Mouse (Mus musculus) adrenal gland, postnatal 14 days (tissue): ENCODE data around the gene Mpig6b. TPM values are rescaled to one million over a fixed set of nuclear protein-coding genes. Genes with fewer than 3 reads are reported as not detected.
"Not testable (repeated sequence)": the region's sequence is repeated elsewhere in the genome, so short reads cannot be mapped to it uniquely, and the experiment has no call there.

Experiments used
- DNase-seq: peaks from one replicate; pipeline ENCODE4 v3.0.0; 2021; ENCODE audit warnings: mixed read lengths
- total RNA-seq: library from RNA; stranded (reverse); gene quantifications from 2 replicates; pipeline ENCODE4 v1.2.3, GENCODE M21; 2021

Gene Mpig6b
- total RNA-seq, 1 experiment from 2014 or later, result 0.26 TPM

DNA sequence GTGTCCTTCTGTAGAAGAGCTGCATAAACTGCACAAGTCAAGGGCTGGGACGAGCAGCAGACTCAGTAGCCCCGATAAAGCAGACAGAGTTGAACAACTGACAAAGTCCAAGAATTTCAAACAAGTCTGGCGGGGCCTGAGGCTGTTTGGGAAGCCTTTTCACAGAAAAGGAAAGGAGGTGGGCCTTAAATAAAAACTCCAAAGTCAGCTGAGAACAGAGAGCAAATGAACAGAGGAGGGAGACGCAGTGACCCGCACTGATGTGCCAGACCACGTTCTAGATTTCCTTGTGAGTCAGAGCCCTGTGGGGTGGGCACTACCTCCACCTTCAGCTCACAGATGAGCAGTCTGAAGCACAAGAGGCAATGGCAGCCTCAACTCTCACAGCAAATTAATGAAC is 31.1 kb downstream of the Mpig6b start:
- DNase-seq, result peak; percentile 3

DNA sequence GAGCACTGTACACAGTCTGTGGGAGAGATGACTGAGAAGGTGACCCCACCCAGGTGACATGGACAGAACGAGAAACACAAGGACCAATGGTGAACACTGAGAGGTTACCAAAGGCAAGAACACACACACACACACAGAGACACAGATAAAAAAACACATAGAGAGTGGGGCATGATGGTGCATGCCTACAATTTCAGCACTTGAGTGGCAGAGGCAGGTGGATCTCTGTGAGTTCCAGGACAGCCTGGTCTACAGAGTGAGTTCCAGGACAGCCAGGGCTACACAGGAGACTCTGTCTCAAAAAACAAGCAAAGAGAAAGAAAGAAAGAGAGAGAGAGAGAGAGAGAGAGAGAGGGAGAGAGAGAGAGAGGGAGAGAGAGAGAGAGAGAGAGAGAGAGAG is 32.3 kb downstream of the Mpig6b start:
- DNase-seq, result not testable (repeated sequence)

DNA sequence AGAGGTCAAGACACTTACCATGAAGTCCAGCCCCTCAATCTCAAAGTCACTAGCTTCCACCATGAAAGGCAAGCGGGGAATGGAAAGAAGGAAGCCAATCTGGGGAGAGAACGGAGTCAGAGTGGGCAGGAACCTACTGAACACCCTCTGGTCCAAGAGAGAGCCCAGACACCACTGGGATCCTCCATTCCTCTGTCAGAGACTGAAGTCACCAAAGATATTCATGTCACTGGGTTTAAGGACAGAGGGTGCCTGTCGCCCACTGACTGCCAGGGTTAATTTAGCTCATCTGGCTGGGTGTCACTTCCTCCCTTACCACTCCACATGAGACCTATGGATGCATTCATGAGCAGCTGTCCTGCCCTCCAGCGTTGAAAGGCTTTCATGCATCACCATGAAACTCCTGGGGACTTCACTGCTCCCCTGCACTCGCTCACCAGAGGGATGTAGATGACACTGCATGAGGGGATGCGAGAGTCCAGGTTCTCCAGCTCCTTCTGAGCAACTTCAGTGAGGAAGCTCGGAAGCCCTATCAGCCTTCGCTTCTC is 33.6 kb downstream of the Mpig6b start:
- DNase-seq, result no peak

DNA sequence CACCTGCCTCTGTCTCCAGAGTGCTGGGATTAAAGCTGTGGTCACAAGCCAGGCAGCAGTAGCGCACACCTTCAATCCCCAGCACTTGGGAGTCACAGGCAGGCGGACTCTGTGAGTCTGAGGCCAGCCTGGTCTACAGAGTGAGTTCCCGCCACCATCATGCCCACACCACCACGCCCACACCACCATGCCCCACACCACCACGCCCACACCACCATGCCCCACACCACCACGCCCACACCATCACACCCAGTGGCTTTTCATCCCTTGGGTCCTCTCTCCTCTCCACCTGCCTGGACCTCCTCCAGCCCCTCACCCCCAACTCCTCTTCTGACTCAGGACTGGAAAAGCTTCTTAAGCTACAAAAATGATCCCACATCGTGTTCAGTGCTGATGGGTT is 34.1 kb downstream of the Mpig6b start:
- DNase-seq, result peak; percentile 3

DNA sequence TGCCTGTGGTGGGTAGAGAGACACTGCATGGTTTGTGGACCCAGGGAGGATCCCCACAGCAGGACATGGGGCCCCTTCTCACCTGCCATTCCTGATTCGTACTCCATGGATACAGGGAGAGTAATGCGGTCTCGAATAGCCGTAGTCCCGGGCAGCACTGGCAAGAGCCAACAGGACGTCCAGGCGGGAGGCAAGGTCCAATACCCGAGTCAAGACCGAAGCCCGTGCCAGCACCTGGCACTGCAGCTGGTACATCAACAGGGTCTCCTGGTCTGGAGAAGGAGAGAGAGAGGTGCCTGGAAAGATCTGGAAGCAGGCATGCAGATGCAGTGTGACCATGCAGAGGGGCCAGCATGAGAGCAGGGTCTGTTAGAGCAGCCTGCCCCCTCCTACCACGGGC is 34.7 kb downstream of the Mpig6b start:
- peak; percentile 2 for DNase-seq

DNA sequence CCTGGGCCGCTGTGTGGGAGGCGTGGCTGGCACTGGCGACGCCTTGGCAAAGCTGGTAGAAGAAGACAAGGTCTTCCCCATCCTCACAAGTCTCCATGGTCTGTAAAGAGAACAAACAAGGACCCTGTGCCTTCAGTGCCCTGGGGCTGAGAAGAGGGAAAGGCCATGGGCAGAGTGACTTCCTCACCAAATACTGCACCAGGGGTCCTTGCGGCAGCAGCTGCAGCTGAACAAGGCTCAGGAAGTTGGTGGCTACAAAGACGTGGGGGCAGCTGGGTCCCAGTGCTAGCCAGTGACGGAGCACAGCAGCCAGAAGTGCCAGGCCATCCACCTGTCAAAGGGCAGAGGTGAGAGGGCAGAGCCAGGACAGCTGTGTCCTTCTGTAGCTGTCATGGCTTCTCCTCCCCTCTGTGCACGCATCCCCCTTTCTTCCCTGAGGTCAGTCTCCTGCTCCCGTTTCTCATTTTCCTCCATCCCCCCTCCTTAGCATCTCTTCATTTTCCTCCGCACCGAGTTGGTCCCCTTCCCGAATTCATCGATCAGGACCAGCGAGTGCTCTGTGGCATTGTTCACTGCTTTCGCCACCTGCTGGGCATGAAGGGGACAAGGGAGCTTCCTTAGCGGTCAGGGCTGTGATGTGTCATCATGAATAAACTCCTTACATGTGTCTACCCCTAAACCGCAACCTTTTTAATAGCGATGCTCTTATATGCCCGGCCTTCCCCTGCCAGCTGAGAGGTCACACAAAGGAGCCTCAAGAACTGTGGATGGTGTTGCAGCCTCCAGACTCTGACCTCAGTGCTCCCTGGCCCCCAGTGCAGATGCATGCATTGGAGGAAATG is 36.1 kb downstream of the Mpig6b start:
- DNase-seq, result no peak

DNA sequence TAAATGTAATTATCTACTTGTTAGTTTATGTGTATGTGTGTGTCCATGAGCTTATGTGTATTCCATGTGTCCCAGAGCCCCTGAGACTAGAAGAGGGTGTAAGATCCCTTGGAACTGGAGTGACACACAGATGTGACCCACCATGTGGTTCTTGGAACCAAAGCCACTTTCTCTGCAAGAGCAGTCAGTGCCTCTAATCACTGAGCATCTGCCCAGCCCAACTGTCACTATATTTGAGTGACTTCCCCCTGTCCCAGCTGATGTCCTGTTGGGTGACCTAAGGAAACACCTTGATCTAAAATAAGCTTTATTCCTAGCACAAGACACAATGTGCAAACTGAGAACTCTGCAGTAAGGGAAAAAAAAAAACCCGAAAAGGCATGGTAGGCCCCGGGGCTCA is 37.7 kb downstream of the Mpig6b start:
- no peak for DNase-seq

DNA sequence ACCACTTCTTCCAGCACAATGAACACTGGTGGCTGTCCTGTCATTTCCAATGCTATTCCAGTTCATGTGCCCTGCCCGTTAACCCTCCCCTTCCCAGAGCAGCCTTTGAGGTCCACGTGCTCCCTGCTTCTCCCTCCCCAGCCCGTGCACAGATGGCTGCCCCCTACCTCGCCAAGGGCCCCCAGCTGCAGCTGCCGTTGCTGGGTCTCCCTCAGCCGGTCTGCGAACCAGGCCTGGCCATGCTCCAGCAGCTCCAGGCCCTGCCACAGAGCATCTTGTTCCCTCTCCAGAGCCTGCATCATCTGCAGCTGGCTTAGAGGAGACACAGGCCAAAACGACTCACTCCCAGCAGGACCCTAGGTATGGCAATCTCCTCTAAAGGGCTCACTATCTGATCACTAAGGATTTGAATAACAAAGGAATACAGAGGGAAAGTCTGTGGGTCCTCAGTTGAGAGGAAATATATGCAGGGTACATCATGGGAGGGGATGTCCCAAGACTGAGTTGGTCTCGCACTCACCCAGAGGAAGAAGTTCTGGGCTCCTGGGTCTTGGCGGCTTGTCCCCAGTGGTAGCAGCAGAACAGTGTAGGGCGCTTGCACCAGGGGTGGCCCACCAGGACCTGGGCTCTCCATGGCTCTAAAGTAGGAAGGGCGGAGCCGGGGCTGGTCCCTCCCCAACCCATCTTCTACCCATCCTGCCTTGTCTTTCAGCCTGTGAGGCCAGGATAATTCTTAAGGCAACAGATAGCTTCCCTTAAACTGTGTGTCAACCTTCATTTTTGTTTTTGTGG is 38.5 kb downstream of the Mpig6b start, which contains the start of gene Sapcd1:
Gene Sapcd1 (minus strand): TSS at position 740 of the 792 bp plus-strand sequence.
- DNase-seq, result no peak

DNA sequence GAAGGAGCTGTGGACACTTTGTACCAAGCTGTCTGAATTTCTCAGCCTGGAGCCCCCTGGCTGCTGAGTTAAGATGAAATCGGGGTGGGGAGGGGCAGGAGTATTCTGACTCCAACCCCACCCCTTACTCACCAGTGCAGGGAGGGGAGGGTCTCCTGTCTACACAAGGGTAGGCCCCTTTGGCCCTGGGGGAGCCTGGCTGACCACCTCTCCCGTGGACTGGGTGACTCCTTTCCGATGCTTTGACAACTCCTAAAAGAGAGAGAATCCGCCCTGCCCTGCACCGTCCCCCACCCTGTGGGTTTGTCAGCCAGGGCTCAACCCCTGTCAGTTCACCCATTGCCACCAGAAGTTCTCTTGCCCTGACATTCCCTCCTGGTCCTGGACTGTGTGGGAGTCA is 39.8 kb downstream of the Mpig6b start:
- no peak for DNase-seq

DNA sequence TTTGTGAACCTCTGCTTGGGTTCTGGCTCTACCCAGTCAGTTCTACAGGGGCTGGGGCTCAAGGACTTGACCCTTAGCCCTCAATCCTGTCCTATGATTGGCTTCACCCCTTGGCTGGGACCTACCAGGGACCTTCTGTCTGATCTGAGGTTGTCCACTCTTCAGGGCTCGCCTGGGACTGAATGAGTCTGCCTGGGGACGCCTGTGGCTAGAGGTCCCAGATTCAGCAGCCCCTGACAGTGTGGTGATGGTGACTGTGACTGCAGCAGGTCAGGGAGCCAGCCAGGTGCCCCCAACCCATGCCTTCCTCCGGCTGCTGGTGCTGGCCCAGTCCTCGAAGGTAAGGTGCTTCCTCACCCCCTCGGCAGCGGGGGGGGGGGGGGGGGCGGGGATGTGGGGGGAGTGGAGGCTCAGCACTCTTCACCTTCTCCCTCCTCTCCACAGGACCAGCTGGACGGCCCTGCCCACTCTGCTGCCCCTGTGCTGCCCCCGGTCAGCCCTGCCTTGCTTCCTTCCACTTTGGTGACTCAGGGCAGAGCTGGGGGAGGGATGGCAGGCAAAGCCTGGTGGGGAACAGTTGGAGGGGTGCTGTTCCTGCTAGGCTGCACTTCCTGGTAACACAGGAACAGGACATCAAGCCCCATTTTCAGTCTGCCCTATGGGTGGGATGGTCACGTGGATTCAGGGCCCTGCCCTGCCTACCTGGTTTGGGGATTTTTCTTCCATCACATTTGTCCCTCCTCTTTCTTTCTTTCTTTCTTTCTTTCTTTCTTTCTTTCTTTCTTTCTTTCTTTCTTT is 41.1 kb downstream of the Mpig6b start:
- DNase-seq, result peak; percentile 51

DNA sequence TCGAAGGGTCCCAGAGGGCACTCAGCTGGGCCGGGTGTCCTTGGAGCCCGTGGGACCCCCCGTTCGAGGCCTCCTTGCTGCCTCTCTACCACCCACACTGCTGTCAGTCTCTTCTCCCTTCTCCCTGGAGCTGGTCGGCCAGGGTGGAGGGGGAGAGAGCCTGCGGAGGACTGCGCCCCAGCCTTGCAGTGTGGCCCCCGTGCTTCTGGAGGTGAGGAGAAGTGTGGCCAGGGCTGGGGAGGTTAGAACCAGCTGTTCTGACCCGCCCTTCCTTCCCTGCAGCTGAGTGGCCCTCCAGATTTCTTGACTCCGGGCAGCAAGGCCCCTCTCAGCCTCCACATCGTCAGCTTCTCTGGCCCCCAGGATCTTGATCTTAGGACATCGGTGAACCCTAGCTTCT is 41.7 kb downstream of the Mpig6b start:
- no peak for DNase-seq

DNA sequence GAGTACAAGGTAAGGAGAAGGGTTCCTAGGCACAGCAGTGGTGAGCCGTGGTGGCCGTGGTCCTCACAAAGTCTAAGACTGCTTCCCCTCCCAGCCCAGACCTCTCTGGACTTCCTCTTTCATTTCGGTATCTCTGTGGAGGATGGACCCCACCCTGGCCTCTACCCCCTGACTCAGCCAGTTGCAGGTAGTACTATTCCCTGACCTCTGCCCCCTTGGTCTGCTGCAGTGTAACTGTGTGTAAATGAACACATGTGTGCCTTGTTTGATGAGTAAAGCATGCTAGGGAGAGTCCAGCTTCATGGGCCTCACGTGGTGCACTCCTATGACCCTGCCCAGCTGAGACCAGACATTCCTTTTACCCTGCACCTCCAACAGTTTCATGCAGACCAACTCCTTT is 42.2 kb downstream of the Mpig6b start:
- DNase-seq, result no peak

DNA sequence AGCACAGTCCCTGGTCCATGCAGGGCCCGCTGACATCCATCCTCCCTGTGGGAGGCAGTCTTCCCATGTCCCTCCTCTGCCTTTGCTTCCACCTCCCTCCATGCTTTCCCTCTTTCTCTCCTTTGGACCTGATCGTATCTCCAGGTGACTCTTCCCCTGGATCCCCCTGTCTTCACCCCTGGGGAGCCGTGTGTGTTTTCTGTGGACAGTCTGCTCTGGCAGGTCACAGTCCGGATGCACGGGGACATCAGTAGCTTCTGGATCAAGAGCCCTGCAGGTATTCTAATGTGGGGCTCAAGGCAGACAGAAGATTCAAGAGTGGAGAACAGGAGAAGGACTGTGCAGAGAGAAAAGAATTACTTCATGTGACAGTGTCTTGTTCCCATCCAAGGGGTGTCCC is 42.8 kb downstream of the Mpig6b start:
- DNase-seq, result no peak

DNA sequence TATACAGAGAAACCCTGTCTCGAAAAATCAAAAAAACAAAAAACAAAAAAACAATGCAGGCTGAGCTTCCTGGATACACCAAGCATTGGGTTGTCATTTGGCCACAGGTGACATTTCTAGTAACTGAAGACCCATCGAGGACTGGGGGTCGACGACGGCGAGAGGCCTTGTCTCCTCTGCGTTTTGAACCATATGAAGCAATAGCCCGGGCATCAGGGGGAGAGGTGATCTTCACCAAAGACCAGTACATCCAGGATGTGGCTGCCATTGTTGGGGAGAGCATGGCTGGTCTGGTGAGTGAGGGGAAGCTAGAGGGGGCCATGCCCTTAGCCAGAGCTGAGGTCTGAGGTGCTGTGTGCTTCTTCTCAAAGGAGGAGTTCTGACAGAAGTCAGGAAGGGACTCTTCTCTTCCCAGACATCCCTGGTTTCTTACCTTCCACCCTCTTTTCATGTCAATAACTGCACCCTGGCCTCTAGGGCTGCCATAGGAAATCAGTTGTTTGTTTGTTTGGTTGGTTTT is 43.4 kb downstream of the Mpig6b start:
- DNase-seq, result no peak

DNA sequence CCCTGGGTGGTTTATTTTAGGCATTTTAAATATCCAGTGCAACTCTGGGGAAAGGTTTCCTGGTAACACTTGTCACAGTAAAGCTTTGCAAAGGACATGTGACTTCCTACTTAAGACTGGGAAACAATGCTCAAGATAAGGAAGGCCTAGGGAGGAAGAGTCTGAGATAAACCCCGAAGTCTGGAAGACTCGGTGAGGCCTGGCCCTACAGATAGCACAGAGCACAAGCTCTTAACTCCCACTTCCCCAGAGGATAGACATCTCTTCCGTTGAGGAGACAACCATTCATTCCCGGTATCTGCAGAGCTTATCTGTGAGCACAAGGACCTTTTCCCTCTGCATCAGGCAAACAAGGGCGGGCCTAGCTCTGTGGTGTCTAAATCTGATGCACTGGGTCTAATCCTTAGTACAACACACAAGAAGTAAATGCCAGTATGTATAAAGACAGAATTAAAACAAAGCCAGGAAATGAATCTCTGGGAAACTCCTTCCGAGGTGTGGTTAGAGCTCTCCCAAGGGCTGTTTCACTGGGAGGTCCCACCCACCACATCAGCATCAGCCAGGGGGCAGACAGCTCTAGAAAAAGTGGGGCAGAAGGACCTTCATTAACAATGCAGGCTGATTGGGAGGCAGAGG is 44.0 kb downstream of the Mpig6b start:
- peak; percentile 3 for DNase-seq

DNA sequence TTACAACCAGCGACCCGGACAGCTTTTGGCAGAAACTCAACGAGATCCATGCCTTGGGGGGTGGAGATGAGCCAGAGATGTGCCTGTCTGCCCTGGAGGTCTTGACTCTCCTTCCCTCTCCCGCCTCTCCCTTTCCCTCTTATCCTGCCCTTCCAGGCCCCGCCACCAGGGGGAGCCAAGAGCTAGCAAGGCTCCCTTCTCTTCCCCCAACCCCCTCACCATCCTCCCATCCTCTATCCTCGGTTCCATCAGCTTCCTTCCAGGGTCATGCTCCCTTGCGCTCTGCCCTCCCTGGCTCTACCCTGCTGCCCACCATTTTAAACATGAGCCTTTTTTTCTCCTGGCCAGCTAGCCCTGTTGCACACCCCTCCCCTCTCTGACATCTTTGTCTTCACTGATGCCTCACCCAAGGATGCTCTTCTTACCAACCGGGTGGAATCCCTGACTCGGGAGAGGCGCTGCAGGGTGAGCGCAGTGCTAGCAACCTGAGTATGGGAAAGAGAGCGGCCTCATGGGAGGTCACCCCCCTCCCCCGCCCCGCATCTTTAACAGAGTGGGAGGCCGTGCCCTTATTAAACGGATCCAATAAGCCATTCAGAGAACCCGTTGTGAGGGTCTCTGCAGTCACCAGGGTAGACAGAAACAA is 44.7 kb downstream of the Mpig6b start:
- peak; percentile 95 for DNase-seq

DNA sequence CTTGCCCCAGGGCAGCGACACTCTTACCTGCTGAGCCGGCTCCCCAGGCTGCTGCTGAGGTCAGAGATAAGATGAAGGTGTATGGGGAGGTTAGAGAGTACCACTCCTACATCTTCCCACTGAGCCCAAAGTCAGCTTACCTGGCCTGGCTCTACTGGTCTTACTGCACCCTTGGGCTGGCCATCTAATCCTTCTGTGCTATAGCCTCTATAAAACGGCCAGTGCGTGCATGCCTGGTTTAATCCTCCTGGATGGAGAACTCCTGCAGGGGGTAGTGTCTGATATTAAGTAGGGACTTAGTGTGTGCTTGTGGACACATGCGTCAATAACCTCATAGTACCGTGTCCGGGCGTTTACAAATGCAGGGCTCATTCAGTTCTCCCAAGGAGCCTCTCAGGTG is 45.4 kb downstream of the Mpig6b start:
- no peak for DNase-seq

DNA sequence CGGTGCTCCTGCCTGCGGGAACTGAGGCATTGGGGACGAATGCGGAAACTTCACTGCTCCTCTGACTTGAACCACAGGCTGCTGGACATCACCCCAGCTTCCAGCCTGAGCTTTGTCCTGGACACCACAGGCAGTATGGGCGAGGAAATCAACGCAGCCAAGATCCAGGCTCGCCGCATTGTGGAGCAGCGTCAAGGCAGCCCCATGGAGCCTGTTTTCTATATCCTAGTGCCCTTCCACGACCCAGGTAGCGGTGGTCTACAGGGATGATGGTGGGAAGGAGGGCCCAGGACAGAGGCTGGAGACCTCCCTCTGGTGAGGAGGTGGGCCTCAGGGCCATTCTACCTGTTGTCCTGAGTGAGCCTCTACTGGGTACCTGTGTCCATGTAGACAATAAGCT is 46.1 kb downstream of the Mpig6b start:
- no peak for DNase-seq

DNA sequence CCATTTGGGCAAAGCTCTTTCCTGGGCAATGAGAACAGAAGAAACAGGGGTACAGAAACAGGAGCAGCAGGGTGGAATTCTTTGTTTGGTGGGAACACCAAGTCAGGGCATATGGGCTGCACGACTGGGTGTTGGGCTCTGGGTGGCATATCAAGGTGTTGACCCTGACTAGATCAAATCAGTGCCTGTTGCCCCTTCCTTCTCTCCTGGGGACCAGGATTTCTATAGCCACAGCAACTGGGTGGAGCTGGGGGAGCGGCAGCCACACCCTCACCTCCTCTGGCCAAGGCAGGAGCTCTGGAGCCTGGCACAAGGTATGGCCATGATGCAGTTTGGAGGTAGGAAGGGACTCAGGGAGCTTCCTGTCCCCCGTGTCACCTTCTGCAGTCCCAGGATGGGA is 47.8 kb downstream of the Mpig6b start:
- no peak for DNase-seq

DNA sequence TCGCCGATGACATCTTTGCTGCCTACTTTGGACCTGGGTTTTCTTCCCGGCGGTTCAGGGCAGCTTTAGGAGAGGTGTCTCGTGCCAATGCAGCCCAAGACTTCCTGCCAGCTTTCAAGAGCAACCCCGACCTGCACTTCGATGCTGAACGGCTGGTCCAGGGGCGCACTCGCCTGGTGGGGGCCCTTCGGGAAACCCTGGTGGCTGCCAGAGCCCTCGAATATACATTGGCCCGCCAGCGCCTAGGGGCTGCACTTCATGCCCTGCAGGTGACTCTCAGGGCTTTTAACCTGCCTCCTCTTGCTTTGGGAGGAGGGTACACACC is 48.3 kb downstream of the Mpig6b start:
- no peak for DNase-seq
